Mouse (Mus musculus): Measurements from ENCODE around the gene 1700017D01Rik.
"Not testable (repeated sequence)": the region's sequence is repeated elsewhere in the genome, so short reads cannot be mapped to it uniquely, and the experiment has no call there.

Gene 1700017D01Rik

DNA sequence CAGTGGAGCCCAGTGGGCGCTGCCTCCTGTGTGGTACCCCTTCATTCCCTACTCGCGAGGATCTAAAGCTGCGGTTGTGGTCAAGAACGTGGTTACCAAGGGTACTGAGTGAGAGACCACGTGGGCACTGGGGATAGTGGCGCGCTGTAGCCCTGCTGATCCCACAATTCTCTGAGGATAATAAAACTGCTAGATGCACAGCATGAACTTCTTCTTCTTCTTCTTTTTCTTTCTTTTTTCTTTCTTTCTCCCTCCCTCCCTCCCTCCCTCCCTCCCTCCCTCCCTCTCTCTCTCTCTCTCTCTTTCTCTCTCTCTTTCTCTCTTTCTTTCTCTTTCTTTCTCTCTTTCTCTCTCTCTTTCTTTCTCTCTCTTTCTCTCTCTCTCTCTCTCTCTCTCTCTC, at the start of gene 1700017D01Rik:
Gene 1700017D01Rik, minus strand, starts transcription at position 101 of the 400 bp plus-strand sequence.
- in situ Hi-C loops (cut with MboI, MseI): not testable (repeated sequence)

DNA sequence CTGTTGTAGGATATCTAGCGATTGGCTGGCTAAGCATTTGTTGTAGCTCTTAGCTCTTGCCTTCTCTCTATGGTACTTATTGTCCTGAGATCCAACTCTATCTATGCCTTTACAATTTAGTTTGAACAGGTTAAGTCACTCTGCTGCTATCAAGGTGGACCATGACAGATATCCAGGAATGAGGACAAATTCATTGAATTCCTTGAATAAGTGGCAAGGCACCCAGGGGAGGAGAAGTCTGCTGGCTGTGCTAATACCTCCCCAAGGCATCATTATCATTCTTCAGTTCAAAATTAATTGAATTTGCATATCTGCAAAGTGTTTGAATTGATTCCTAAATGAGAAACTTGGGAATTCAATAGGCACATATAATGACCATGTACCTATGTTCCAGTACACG, 46.8 kb upstream of the 1700017D01Rik start:
- in situ Hi-C loops (cut with MboI, MseI): no loop called here

DNA sequence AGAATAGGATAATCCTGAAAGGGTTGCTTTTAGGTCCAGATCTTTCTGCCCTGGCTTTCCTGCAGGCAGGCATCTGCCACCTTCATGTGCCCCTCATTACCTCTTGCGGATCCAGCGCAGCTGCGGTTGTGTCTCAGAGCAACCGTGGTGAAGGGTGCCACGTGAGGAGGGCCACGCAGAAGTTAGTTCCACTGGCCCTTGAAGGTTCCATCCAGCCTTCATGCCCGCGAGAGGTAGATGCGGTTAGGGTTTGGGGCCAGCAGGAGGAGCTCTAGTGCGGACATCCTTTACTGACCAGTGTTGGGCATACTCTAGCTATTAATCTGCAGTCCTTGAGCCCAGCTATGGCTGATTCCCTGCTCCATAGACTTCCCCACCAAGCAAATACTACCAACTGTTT, 34.5 kb upstream of the 1700017D01Rik start, which contains the start of gene 1700025F22Rik:
Gene 1700025F22Rik, minus strand, starts transcription at position 149 of the 400 bp plus-strand sequence.
- in situ Hi-C loops (cut with MboI, MseI): no loop called here

DNA sequence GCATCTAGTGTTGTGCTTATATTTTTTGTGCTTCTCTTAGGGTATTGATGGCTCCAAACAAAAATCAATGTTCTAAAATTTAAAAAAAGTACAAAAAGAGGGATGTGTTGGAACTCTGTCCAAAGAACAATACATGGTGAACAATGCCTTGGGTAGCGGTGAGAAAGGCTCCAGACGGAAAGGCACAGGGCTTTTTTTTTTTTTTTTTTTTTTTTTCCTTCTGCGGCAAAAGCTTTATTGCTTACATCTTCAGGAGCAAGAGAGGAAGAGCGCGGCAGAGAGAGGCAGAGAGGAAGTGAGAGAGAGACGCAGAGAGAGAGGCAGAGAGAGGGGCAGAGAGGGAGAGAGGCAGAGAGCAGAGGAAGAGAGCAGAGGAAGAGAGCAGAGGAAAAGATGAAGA, 27.2 kb upstream of the 1700017D01Rik start:
- in situ Hi-C loops (cut with MboI, MseI): not testable (repeated sequence)

DNA sequence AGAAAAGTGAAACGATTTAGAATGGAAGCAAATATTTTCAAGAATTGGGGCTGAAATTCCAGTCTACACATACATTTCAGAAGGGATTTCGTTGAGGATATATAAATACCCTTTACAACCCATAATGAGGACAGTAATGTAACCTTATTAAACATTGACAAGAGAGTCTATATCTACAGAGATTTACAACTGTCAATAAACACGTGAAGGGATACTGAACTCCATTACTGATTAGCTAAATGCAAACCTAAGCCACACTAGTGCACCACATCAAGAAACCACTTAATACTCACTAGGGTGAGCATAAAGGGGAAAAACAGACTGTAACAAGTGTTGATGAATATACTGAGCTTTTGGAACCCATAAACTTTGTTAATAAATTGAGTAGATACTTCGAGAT, 4.7 kb upstream of the 1700017D01Rik start:
- in situ Hi-C loops (cut with MboI, MseI): no loop called here

DNA sequence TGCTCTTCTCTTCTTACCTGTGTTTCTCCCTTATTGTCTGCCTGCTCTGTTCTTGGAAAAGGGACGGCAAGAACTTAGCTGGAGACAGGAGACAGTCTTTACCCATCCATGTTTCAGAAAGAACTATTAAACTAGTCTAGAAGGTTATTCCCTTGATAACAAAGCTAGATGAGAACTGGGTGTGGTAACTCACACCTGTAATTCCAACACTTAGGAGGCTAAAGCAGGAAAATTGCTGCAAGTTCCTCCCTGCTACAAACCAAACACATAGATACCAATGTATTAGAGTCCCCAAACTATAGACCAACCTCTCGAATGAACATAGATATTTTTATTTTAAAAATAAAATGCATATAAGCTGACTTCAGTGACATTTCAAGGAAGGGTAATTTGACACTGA, 4.2 kb upstream of the 1700017D01Rik start:
- in situ Hi-C loops (cut with MboI, MseI): no loop called here

DNA sequence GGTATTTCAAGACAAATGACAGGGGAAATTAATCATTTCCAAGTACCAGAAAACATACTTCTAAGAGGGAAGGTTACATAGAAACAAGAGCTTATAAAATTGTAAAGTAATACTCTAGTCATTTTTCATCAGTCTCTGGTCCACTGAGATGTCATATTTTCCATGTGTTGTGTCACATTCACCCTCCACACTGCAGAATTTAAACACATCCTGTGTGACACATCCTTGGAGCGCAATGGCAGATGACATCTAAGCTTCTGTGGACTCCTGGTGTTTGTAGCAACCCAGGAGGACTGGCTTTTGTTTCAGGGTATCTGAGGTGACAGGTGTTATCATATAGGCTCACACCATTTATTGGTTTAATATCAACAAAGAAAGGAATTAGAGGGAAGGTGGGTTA, 974 bp downstream of the 1700017D01Rik start:
- in situ Hi-C loops (cut with MboI, MseI): no loop called here

DNA sequence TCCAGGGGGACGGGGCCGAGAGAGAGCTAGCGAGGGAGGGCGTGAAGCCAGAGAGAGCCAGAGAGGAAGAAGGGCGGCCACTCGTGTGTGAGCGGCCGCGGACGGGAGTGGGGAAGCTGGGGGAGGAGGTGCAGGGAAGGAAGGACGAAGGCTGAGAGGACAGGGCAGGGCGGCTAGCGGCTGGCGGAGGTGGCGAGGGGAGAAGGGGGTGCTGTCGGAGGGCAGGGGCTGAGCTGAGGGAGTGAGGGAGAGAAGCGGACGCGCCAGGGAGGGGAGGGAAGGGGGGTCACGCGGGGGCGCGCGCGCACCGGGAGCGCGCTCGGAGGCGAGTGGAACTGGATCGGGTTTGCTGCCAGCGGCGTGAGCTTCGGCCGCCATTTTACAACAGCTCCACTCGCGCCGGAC, 9.7 kb downstream of the 1700017D01Rik start:
- in situ Hi-C loops (cut with MboI, MseI): not testable (repeated sequence)

DNA sequence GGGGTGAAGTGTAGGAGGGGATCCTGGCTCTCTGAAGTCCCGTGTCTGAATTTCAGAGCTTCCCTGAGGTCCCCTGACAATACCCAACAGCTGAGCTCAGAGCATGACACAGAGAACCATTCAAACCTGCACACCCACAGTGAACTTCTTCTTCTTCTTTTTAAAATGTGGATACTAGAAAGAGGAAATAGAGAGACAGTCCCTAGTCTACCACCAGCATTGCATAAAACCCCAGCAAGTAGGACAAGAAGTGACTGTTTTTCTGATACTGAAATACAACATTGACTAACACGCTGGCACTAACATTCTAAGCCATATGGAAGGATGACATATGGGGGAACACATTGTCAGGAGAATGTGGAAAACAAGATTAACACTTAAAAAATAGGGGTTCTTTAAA, 11.3 kb downstream of the 1700017D01Rik start:
- in situ Hi-C loops (cut with MboI, MseI): no loop called here

DNA sequence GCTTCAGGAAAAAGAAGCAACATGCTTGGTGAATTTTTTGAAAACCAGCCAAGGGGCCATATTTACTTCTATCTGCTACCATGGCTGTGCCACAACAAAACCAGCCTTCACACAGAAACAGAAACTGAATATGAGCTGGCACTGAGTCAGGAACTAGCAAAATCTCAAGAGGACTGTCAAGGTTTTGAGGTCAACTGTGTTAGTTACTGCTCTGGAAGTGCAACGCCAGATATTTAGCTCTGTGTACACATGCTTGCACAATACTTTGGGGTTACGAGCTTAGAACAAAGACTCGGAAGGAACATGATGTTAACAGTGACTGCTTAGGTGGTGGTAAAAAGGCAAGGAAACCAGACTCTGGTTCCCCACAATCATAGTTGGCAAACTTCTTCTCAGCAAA, 22.9 kb downstream of the 1700017D01Rik start:
- in situ Hi-C loops (cut with MboI, MseI): no loop called here

DNA sequence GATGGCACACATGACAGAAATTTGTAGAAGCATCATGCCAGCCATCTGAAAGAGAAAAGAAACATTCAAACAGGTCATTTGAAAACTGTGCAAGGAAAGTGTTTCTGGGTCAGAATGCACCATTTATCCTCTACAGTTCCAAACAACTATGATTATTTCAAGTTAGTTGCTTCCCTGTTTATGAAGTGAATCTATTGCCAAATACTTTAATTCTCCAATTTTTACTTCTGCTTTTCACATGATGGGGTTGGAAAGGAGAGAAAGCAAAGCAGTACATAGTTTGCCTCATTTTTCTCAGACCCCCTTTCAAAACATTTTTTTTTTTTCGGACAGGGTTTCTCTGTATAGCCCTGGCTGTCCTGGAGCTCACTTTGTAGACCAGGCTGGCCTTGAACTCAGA, 28.8 kb downstream of the 1700017D01Rik start:
- in situ Hi-C loops (cut with MboI, MseI): no loop called here

DNA sequence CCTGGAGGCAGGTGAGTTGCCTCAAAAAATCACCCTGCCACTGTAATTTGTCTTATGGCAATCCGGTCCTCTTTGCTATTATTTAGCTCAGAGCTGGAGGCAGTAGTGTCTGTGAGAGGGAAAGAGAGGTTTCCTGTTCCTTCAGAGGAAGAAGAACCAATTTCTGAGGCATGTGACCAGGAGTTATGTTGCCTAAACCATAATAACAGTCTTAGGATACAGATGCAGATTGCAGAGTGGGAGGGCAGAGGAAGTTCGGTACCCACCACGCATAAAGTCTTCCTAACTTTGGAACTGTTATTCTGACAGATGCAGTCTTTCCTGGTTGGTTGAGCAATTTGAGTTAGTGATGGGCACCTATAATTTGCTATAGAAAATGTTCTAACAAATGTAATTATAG, 32.3 kb downstream of the 1700017D01Rik start:
- in situ Hi-C loops (cut with MboI, MseI): no loop called here

DNA sequence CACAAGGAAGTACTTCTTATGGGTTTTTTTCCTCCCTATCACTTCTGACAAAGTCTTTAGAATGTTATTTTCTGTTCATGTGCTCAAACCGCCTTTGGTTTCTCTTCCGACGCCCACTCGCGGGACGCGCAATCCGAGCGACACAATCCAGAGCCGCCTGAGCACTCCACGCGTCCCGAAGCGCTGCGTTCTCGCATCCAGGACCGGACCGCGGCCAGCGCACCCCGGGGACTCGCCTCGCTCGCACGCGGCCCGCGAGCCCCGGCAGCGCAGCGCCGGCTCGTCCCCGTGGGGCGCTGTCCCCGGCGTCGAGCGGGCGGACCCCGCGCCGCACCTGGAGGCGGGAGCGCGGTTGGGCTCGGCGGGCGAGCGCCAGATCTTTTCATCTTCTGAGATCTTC, 38.5 kb downstream of the 1700017D01Rik start:
- in situ Hi-C loops (cut with MboI, MseI): loop anchor here (5.0 kb wide), 1 partner anchor 35 kb away; no protein-coding TSS in a partner anchor

DNA sequence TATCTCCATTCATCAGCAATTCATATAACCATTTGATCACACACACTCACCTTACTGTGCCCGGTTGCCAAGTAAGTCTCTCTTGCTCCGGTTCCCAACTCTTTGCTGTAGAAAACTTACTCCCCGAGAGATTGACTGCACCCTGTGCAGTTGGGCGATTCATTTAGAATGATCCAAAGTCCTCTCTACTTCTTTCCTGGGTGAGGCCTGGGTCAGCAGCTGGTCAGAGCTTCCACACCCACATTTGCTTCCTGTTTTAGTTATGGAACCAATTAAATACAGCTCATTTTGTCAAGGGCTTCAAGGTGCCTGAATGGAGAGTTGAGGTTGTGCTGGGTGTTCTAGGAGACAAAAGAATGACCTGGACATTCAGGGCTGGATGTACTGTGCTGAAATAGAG, 49.7 kb downstream of the 1700017D01Rik start, which contains the start of gene Ms4a8a:
Gene Ms4a8a, minus strand, starts transcription at position 169 of the 400 bp plus-strand sequence.
- in situ Hi-C loops (cut with MboI, MseI): no loop called here

DNA sequence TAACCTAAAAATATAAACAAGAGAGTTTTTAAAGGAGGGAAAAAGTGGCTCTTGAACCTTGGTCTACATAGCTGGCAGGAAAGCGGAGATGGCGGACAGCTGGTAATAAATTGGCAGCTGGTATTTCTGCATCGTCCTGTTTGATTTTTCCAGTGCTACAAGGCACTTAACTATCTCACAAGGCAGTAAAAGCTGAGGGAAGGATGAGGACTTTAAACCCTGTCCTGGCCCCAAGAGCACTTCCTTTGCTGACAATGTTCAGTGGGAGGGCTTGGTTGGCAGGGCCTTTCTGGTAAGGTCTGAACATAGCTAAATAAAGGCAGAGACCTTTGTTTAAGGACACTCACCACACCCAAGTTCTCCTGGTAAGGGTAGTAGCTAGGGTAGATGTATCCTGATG, 60.3 kb downstream of the 1700017D01Rik start:
- in situ Hi-C loops (cut with MboI, MseI): no loop called here

DNA sequence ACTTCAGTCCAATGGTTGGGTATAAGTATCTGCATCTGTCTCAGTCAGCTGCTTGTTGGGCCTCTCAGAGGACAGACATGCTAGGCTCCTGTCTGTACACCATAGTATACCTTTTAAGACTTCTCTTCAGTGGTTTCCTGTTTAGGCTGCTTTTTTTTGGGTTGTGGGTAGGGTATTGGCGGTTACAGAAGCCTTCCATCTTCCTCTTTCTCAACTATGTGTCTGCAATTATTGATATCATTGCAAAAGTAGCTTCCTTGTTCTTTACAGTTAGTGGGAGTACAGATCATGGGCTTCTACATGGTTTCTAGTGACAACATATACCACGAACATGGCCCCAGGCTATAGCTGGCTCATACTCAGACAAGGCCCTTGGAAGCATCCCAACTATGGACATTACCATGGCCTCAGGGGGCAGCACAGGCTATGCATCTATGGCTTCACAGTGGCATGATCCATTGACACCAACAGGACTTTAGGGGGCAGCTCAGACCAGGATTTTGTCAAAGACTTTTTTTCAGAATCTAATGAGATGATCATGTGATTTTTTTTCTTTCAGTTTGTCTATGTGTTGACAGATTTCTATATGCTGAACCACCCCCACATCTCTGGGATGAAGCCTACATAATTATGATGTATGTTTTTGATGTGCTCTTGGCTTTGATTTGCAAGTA, 65.3 kb downstream of the 1700017D01Rik start:
- in situ Hi-C loops (cut with MboI, MseI): no loop called here

DNA sequence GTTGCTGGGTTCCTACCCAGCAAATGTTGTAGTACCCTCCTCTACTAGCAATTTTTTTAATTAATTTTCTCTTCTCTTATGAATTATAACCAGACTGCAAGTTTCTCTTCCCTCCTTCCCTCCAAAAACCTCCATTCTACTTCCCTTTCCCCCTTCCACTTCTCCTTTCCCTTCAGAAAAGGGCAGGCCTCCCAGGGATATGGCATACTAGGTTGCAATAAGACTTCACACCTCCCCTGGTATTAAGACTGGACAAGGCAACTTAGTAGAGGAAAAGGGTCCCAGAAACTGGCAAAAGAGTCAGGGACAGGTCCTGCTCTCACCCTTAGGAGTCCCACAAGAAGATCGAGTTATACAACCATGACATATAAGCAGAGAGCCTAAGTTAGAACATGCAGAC, 69.8 kb downstream of the 1700017D01Rik start:
- in situ Hi-C loops (cut with MboI, MseI): no loop called here

DNA sequence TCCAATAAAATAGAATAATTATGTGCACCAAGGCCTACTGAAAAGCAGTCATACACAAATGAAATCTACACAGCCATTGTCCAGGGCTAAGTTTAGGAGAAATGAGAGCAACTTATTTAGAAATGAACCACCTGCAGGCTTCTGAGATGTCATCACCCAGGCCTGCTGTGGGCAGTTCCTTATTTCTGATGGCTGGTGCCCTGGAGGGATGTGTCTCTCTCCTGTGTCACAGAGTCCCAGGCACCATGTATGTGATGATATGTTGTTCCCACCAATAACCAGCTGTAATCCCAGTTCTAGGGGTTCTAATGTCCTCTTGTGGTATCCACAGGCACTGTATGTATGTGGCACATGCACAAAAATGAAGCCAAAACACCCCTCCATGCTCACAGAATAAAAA, 70.7 kb downstream of the 1700017D01Rik start:
- in situ Hi-C loops (cut with MboI, MseI): loop anchor here (5.0 kb wide), 1 partner anchor 32 kb away; no protein-coding TSS in a partner anchor

DNA sequence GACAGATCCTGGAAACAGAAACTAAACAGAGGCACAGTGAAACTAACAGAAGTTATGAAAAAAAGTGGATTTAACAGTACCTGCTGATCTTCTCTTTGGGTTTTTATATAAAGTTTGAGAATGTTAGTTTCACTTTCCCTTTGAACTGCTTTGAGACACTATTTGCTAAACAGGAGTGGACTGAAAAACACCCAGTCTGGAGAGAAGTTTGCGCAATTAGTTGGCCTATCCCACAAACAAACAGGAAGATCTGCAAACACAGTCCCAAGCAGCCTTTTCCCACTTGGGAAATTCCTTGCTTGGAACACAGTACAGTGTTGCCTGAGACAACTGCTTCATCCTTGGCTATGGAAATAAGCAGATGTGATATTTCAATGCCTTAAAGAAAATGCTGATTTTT, 75.0 kb downstream of the 1700017D01Rik start:
- in situ Hi-C loops (cut with MboI, MseI): loop anchor here (5.0 kb wide), 1 partner anchor 37 kb away; no protein-coding TSS in a partner anchor

DNA sequence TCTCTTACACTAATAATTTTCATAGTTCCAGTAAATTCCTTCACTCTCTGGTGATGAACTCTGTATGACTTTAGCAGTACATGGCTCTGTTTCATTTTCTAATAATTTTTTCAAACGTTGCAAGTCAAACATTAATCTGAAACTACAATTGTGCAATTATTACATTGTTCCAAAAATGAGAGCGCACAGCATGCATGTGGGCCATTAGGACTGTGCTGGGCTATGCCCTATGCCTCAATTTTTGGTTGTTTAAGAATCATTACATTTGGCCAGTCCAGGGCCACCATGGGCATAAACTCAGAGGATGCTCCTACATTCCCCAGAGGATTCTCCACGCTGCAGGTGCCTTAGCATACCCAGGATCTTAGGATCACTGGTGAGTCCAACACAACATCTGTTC, 77.4 kb downstream of the 1700017D01Rik start:
- in situ Hi-C loops (cut with MboI, MseI): no loop called here

DNA sequence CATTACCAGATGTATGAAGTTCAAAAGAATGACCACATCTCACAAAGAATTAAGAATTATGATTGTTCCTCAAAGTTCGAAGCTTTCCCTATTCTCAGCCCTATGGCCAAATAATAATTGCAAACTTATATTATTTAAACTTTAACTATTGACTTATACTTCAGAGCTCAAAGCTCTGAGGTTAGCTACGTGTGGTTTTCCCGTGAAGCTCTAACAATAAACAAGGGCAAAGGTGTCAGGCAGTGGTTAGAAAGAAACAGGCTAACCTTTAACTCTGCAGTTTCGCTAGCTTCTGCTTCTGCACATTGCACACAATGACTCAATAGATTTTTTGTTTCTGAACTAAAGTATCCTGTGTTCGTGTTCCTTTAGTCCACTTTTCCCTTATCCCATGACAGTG, 77.8 kb downstream of the 1700017D01Rik start:
- in situ Hi-C loops (cut with MboI, MseI): no loop called here

DNA sequence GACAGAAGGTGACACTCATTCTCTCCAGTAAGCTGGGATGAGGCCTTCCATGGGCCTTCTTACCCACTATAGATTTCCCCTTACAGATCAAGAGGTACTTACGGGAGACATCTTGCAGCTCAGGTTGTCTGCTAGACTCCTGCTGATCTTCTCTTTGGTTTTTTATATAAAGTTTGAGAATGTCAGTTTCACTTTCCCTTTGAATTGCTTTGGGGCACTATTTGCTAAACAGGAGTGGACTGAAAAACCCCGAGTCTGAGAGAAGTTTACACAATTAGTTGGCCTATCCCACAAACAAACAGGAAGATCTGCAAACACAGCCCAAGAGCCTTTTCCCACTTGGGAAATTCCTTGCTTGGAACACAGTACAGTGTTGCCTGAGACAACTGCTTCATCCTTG, 80.4 kb downstream of the 1700017D01Rik start:
- in situ Hi-C loops (cut with MboI, MseI): no loop called here

DNA sequence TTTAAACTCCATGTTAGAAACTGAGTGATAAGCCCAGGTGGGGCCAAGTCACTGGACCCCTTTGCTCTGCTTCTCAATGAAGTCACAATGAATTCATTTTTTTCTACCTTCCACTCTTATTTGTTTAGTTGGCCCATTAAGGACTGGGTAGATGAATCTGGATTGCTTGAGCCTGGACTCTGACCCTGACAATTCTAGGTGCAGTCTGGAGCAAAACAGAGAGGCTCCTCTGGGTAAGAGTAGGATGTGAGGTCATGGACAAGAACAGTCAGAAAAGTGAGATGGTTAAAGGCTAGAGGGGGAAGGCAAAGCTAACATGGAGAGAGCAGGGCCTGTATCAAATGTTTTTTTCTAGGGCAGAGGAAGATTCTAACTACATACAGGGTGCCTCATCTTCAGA, 81.2 kb downstream of the 1700017D01Rik start:
- in situ Hi-C loops (cut with MboI, MseI): no loop called here

DNA sequence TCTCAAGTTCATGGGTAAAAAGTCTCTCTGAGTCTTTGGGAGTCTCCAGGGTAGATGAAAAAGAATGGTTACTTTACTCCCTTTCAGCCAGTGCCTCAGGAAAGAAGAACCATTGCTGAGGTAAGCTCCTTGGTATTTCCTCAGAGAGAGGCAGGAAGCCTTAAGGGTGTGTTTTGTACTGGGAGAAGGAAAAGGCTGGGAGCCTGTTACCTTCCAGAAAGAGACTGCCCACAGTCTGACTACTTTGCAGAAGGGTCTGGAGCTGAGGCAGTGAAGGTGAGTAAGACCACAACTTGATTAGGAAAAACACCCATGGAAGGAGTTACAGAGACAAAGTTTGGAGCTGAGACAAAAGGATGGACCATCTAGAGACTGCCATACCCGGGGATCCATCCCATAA, 82.2 kb downstream of the 1700017D01Rik start:
- in situ Hi-C loops (cut with MboI, MseI): no loop called here
